19 mouse cellular contexts compared by ENCODE assay signal in genomic region chr7:98926906-98927528, GRCm38 (mm10).
DNase-seq lines count a peak whose midpoint lies in the region; ATAC-seq and TF ChIP-seq lines count a peak whose summit lies in the region.
"Had no signal": no experiment of that assay in that cellular context is flagged by ENCODE, and none has a peak within 500 bp of the region (broad histone marks: within the 10 kb centered on the region; RNA-seq: fewer than 3 reads in every experiment).

No protein-coding gene starts in this region.

- 59% methylated on average over 10 of the region's 10 CpGs for WGBS in lung, embryonic 14.5 days
- 66% methylated on average over 10 of the region's 10 CpGs for WGBS in intestine, embryonic 15.5 days
- 63% methylated on average over 10 of the region's 10 CpGs for WGBS in stomach, postnatal 0 days

- intact Hi-C loops in gastrocnemius, postnatal 14 days (cut with DNase I; ENCODE audit: low total_unique reads), result no loop called here

- no peaks in the 10 kb centered on the region for H3K36me3 ChIP-seq in lung, embryonic 14.5 days (ENCODE audit: insufficient read depth)
- no peaks in the 10 kb centered on the region for H3K36me3 ChIP-seq in intestine, embryonic 15.5 days
- no peaks in the 10 kb centered on the region for H3K36me3 ChIP-seq in stomach, postnatal 0 days (ENCODE audit: control insufficient read depth, insufficient read depth, low read length)
- H3K36me3 ChIP-seq: embryonic facial prominence, embryonic 13.5 days; heart, embryonic 13.5 days; hindbrain, embryonic 15.5 days had no signal

- H3K27ac ChIP-seq in lung, embryonic 14.5 days (ENCODE audit: low read depth), result peak overlapping the region; percentile 44; the same call in 1 of the 2 replicates
- peak overlapping the region; percentile 33; the same call in 1 of the 2 replicates for H3K27ac ChIP-seq in intestine, embryonic 15.5 days
- peak overlapping the region; percentile 53 for H3K27ac ChIP-seq in stomach, postnatal 0 days (replicated peaks)
- H3K27ac ChIP-seq: embryonic facial prominence, embryonic 13.5 days; heart, embryonic 13.5 days; hindbrain, embryonic 15.5 days had no signal

- H3K9ac ChIP-seq in lung, embryonic 14.5 days, result no peak overlapping the region
- no peak overlapping the region for H3K9ac ChIP-seq in intestine, embryonic 15.5 days
- H3K9ac ChIP-seq in stomach, postnatal 0 days (ENCODE audit: low read length), result no peak overlapping the region
- H3K9ac ChIP-seq: embryonic facial prominence, embryonic 13.5 days; heart, embryonic 13.5 days; hindbrain, embryonic 15.5 days had no signal

- H3K4me3 ChIP-seq in lung, embryonic 14.5 days (ENCODE audit: low read depth, low read length), result no peak overlapping the region
- no peak overlapping the region for H3K4me3 ChIP-seq in intestine, embryonic 15.5 days (replicated peaks)
- no peak overlapping the region for H3K4me3 ChIP-seq in stomach, postnatal 0 days (ENCODE audit: low read depth, low read length)
- H3K4me3 ChIP-seq: embryonic facial prominence, embryonic 13.5 days; gastrocnemius, adult 2 months; heart, embryonic 13.5 days; hindbrain, embryonic 15.5 days had no signal

- H3K4me1 ChIP-seq in lung, embryonic 14.5 days (ENCODE audit: insufficient read depth), result peaks cover 29% of the 10 kb centered on the region
- peaks cover 15% of the 10 kb centered on the region for H3K4me1 ChIP-seq in intestine, embryonic 15.5 days (replicated peaks)
- peaks cover 4% of the 10 kb centered on the region for H3K4me1 ChIP-seq in stomach, postnatal 0 days (replicated peaks; ENCODE audit: control insufficient read depth, insufficient read depth)

- H3K27me3 ChIP-seq in lung, embryonic 14.5 days (ENCODE audit: insufficient read depth, low read length), result no peaks in the 10 kb centered on the region
- no peaks in the 10 kb centered on the region for H3K27me3 ChIP-seq in intestine, embryonic 15.5 days (replicated peaks)
- H3K27me3 ChIP-seq in stomach, postnatal 0 days (ENCODE audit: control insufficient read depth, insufficient read depth, low read length), result no peaks in the 10 kb centered on the region
- H3K27me3 ChIP-seq: embryonic facial prominence, embryonic 13.5 days; heart, embryonic 13.5 days; hindbrain, embryonic 15.5 days had no signal

- ATAC-seq in lung, embryonic 14.5 days (ENCODE audit: insufficient read depth), result no peak
- peak; percentile 90 for ATAC-seq in intestine, embryonic 15.5 days
- ATAC-seq in stomach, postnatal 0 days (ENCODE audit: low FRiP score, low TSS enrichment), result peak; percentile 42
- ATAC-seq: forebrain, embryonic 14.5 days had no signal

- no peak overlapping the region for H3K4me2 ChIP-seq in lung, embryonic 14.5 days
- H3K4me2 ChIP-seq in intestine, embryonic 15.5 days (replicated peaks), result no peak overlapping the region
- no peak overlapping the region for H3K4me2 ChIP-seq in stomach, postnatal 0 days (replicated peaks; ENCODE audit: low read depth)
- H3K4me2 ChIP-seq: embryonic facial prominence, embryonic 13.5 days; heart, embryonic 13.5 days; hindbrain, embryonic 15.5 days had no signal

- DNase-seq in lung, embryonic 14.5 days, result no peak
- DNase-seq in lung, postnatal 4 days, result no peak
- DNase-seq in R1 (ENCODE audit: low read depth, low spot score), result peak; percentile 71
- no peak for DNase-seq in stomach, postnatal 0 days (ENCODE audit: low spot score)
- no peak for DNase-seq in adrenal gland, adult 8-10 months
- DNase-seq in gastrocnemius, postnatal 14 days, result no peak
- DNase-seq: adrenal gland, postnatal 14 days; cerebellum, adult 11-12 months; cerebellum, adult 9-10 months; cerebellum, postnatal 25 days; gastrocnemius, adult 2 months; gastrocnemius, postnatal 36 days; heart, adult 11 months; heart, postnatal 36 days had no signal

- TF ChIP-seq EP300 in stomach, postnatal 0 days (optimal IDR thresholded peaks at IDR 0.05), result no peak

- TF ChIP-seq CTCF in lung, embryonic 14.5 days (IDR thresholded peaks at IDR 0.05; ENCODE audit: low read depth), result no peak
- no peak for TF ChIP-seq CTCF in stomach, postnatal 0 days (IDR thresholded peaks at IDR 0.05; ENCODE audit: low read depth)

- no peaks in the 10 kb centered on the region for H3K9me3 ChIP-seq in lung, embryonic 14.5 days (ENCODE audit: low read depth, low read length)
- H3K9me3 ChIP-seq in intestine, embryonic 15.5 days, result no peaks in the 10 kb centered on the region
- H3K9me3 ChIP-seq in stomach, postnatal 0 days (ENCODE audit: control insufficient read depth, low read length), result no peaks in the 10 kb centered on the region
- H3K9me3 ChIP-seq: embryonic facial prominence, embryonic 13.5 days; heart, embryonic 13.5 days; hindbrain, embryonic 15.5 days had no signal
